Mouse (Mus musculus) midbrain, postnatal 0 days (tissue): ENCODE results near the gene Spsb1. TPM values are rescaled to one million over a fixed set of nuclear protein-coding genes. Genes with fewer than 3 reads are reported as not detected.

Experiments used
- ATAC-seq: fragments of 200-750 bp; cut with Nextera tagmentation; 2 replicates; pipeline ENCODE4 v1.8.0; 2017; ENCODE audit warnings: moderate number of reproducible peaks, mild to moderate bottlenecking, moderate TSS enrichment, moderate library complexity; ENCODE audit not compliant: low FRiP score
- DNase-seq: peaks from one replicate; pipeline ENCODE4 v3.0.0-alpha.2; 2015; ENCODE audit warnings: low spot score
- H3K27ac ChIP-seq: fragments of 300-500 bp; sonication (generic); 2 replicates; pipeline ENCODE4 v1.5.1; 2014; ENCODE audit warnings: low read depth, mild to moderate bottlenecking, low read length, mixed read lengths
- H3K27me3 ChIP-seq: fragments of 300-500 bp; sonication (generic); 2 replicates; pipeline ENCODE4 v1.6.1; 2014; ENCODE audit warnings: low read length, control low read depth, mixed read lengths; ENCODE audit not compliant: insufficient read depth
- H3K36me3 ChIP-seq: fragments of 300-500 bp; sonication (generic); 2 replicates; pipeline ENCODE4 v1.6.1; 2014; ENCODE audit warnings: low read length, control low read depth, mixed read lengths; ENCODE audit not compliant: insufficient read depth
- H3K4me1 ChIP-seq: fragments of 300-500 bp; sonication (generic); 2 replicates; pipeline ENCODE4 v1.6.1; 2014; ENCODE audit warnings: mild to moderate bottlenecking, control low read depth, antibody characterized with exemption, low read length, mixed read lengths; ENCODE audit not compliant: insufficient read depth
- H3K4me2 ChIP-seq: fragments of 300-500 bp; sonication (generic); 2 replicates; pipeline ENCODE4 v1.6.1; 2014; ENCODE audit warnings: low read depth, mild to moderate bottlenecking, low read length, mixed read lengths; ENCODE audit not compliant: poor library complexity, severe bottlenecking
- H3K4me3 ChIP-seq: fragments of 300-500 bp; sonication (generic); 2 replicates; pipeline ENCODE4 v1.5.1; 2014; ENCODE audit warnings: low read depth, mild to moderate bottlenecking, low read length, moderate library complexity
- H3K9ac ChIP-seq: fragments of 300-500 bp; sonication (generic); replicated peaks from 2 replicates; pipeline ENCODE4 v1.6.1; 2014; ENCODE audit warnings: mild to moderate bottlenecking, low read length, moderate library complexity, mixed read lengths; ENCODE audit not compliant: poor library complexity, severe bottlenecking
- H3K9me3 ChIP-seq: fragments of 300-500 bp; sonication (generic); 2 replicates; pipeline ENCODE4 v1.6.1; 2016; ENCODE audit warnings: low read length, control low read depth
- CTCF ChIP-seq: IDR thresholded peaks from 2 replicates; pipeline ENCODE4 v1.5.1; 2016; ENCODE audit warnings: antibody characterized with exemption, mild to moderate bottlenecking
- WGBS: fragments of 180-500 bp; shearing (Covaris S2); extraction: QIAGEN DNeasy Blood & Tissue Kit; methylation state at CpG from one replicate; pipeline ENCODE4 v1.1.7; 2014; 5-methylcytosine and 5-hydroxymethylcytosine counted together
- polyA plus RNA-seq: library from polyadenylated mRNA; unstranded; fragments of >200 nt; fragmentation: Nextera tagmentation; extraction: Ambion mirVana; gene quantifications from 2 replicates; pipeline ENCODE4 v1.2.1, GENCODE M21; 2015
- total RNA-seq: library from RNA; depleted of rRNA; stranded (reverse); fragments of >200 nt; gene quantifications from 2 replicates; pipeline ENCODE4 v1.2.3, GENCODE M21; 2014

The Spsb1 gene
- total and polyA plus RNA-seq, 2 experiments from 2014 or later, result 4.7 to 13.6 TPM

- WGBS, result 3% methylated on average over 12 of the region's 12 CpGs
- peaks cover 9% of the 10 kb centered on the region for H3K36me3 ChIP-seq
- H3K27ac ChIP-seq, result no peak overlapping the region
- ATAC-seq (no peak), DNase-seq (peak; percentile 87)
- H3K4me2 ChIP-seq, result peak overlapping the region; percentile 36; the same call in 1 of the 2 replicates
- H3K4me3 ChIP-seq, result no peak overlapping the region
- 0 out of 2 replicates have a peak, but pooled peaks cover 6% of the 10 kb centered on the region for H3K4me1 ChIP-seq
- H3K9me3 ChIP-seq, result no peaks in the 10 kb centered on the region
- no peaks in the 10 kb centered on the region for H3K27me3 ChIP-seq
- 0 out of 2 replicates have a peak overlapping the region, but pooled peaks have one; percentile 19 for H3K9ac ChIP-seq
- peak; percentile 93 for TF ChIP-seq CTCF
These were observed 25.0 kb upstream of the Spsb1 start for GRCm38 (mm10) chr4:149979819-149980308.

- H3K4me1 ChIP-seq, result 0 out of 2 replicates have a peak, but pooled peaks cover 6% of the 10 kb centered on the region
- H3K27ac ChIP-seq, result no peak overlapping the region
- no peaks in the 10 kb centered on the region for H3K9me3 ChIP-seq
- no peak for TF ChIP-seq CTCF
- DNase-seq (no peak), ATAC-seq (no peak)
- no peak overlapping the region for H3K4me2 ChIP-seq
- no peaks in the 10 kb centered on the region for H3K27me3 ChIP-seq
- WGBS, result 71% methylated on average over 2 of the region's 2 CpGs
- H3K36me3 ChIP-seq, result peaks cover 9% of the 10 kb centered on the region
- no peak overlapping the region for H3K9ac ChIP-seq
- no peak overlapping the region for H3K4me3 ChIP-seq
These were observed 24.0 kb upstream of the Spsb1 start for GRCm38 (mm10) chr4:149978820-149979219.

DNA sequence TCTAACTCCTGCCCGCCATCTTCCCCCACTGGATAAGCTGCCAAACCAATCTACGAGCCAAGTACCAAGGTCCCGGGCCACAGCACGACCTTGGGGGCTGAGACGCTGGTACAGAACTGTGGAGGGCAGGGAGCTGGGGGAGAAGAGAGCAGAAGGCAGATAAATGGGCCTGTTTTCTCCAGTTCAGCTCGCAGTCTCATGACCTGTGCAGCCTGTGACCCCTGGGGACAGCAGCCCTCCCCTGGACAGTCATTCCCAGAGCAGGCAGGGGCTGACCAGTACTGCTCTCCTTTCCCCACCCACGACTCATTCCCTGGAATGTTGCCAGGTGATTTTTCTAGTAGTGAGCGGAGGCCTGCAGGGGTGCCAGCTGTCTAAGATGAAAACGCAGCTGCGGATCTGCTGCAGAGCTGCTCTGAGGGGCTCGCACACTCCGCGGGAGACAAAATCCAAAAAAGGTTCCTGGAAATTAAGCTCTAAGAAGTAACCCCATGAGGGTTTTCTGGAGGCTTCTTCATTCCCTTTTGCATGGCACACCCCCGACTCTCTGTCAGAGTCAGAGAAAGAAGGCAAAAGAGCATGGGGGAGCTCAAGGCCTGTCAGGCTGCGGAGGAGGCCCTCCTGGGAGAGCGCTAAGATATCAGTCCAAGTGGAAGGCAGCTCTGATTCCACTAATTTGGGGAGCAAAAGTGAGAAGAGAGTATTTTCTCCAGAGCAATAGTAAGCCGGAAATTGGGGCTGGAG lies 23.1 kb upstream of the Spsb1 start:
- peaks cover 9% of the 10 kb centered on the region for H3K36me3 ChIP-seq
- H3K4me1 ChIP-seq, result 0 out of 2 replicates have a peak, but pooled peaks cover 6% of the 10 kb centered on the region
- 0 out of 2 replicates have a peak overlapping the region, but pooled peaks have one; percentile 38 for H3K27ac ChIP-seq
- no peak for TF ChIP-seq CTCF
- 58% methylated on average over 17 of the region's 17 CpGs for WGBS
- H3K4me2 ChIP-seq, result no peak overlapping the region
- DNase-seq (peak; percentile 77), ATAC-seq (no peak)
- no peaks in the 10 kb centered on the region for H3K9me3 ChIP-seq
- no peak overlapping the region for H3K9ac ChIP-seq
- no peak overlapping the region for H3K4me3 ChIP-seq
- H3K27me3 ChIP-seq, result no peaks in the 10 kb centered on the region

GRCm38 (mm10) chr4:149977181-149977580 lies 22.3 kb upstream of the Spsb1 start:
- Histone ChIP-seq H3K4me3 (no peak overlapping the region), H3K36me3 (peaks cover 6% of the 10 kb centered on the region), H3K27ac (no peak overlapping the region), H3K9ac (no peak overlapping the region), H3K27me3 (no peaks in the 10 kb centered on the region), H3K4me2 (no peak overlapping the region), H3K9me3 (no peaks in the 10 kb centered on the region), H3K4me1 (0 out of 2 replicates have a peak, but pooled peaks cover 6% of the 10 kb centered on the region)
- ATAC-seq (no peak), DNase-seq (no peak)
- WGBS, result 82% methylated on average over 6 of the region's 6 CpGs
- no peak for TF ChIP-seq CTCF

- ATAC-seq (no peak), DNase-seq (no peak)
- Histone ChIP-seq H3K9ac (no peak overlapping the region), H3K4me3 (no peak overlapping the region), H3K27me3 (no peaks in the 10 kb centered on the region), H3K4me2 (no peak overlapping the region), H3K4me1 (0 out of 2 replicates have a peak, but pooled peaks cover 6% of the 10 kb centered on the region), H3K36me3 (no peaks in the 10 kb centered on the region), H3K9me3 (no peaks in the 10 kb centered on the region), H3K27ac (no peak overlapping the region)
- no peak for TF ChIP-seq CTCF
- 71% methylated on average over 5 of the region's 5 CpGs for WGBS
These were observed 20.9 kb upstream of the Spsb1 start for GRCm38 (mm10) chr4:149975730-149976254.

DNA sequence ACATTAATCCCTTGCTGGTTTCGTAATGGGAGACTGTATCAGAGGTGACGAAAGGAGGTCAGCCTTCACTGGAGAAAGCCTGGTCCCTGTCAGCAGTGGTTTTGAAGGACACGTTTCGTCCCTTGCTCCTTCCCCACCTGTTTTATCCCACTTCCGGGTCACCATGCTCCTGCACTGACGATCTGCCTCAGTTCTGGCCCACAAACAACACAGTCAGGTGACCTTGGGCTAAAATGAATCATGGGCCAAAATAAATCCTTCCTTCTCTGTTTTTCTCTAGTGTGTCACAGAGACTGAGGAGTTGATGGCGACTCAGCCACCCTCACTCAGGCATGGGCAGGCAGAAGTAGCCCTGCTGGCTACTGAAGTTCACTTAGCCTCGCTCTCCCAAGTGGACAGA lies 20.4 kb upstream of the Spsb1 start:
- H3K4me3 ChIP-seq, result no peak overlapping the region
- H3K4me1 ChIP-seq, result 0 out of 2 replicates have a peak, but pooled peaks cover 6% of the 10 kb centered on the region
- no peak for ATAC-seq
- no peak overlapping the region for H3K9ac ChIP-seq
- whole genome bisulfite sequencing, result 82% methylated on average over 8 of the region's 8 CpGs
- H3K9me3 ChIP-seq, result no peaks in the 10 kb centered on the region
- no peaks in the 10 kb centered on the region for H3K27me3 ChIP-seq
- H3K36me3 ChIP-seq, result no peaks in the 10 kb centered on the region
- TF ChIP-seq CTCF, result no peak
- H3K4me2 ChIP-seq, result no peak overlapping the region
- DNase-seq, result no peak
- H3K27ac ChIP-seq, result no peak overlapping the region
